Mouse (Mus musculus): ENCODE data around the gene Dlgap4.

Dlgap4 gene

GRCm38 (mm10) chr2:156705473-156705872 is 92.0 kb downstream of the Dlgap4 start:
- in situ Hi-C loops (cut with MboI, MseI), result no loop called here

DNA sequence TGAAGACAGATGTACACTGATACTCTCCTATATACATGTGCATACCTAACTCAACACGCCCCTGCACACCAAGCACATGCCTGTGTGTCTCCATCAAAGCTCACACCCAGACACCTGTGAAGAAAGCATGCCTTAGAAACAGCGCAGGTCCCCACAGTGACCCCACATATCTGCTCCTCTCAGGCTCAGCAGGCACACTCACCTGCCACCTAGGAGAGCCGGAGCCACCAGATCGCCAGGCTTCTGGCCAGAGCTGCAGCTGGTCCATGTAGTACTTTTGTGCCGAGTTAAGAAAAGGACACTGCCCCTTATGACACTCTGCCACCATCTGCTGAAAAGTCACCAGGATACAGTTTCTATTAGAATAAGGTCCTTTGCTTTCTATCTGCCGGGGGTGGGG is 103.2 kb downstream of the Dlgap4 start:
- in situ Hi-C loops (cut with MboI, MseI), result no loop called here

DNA sequence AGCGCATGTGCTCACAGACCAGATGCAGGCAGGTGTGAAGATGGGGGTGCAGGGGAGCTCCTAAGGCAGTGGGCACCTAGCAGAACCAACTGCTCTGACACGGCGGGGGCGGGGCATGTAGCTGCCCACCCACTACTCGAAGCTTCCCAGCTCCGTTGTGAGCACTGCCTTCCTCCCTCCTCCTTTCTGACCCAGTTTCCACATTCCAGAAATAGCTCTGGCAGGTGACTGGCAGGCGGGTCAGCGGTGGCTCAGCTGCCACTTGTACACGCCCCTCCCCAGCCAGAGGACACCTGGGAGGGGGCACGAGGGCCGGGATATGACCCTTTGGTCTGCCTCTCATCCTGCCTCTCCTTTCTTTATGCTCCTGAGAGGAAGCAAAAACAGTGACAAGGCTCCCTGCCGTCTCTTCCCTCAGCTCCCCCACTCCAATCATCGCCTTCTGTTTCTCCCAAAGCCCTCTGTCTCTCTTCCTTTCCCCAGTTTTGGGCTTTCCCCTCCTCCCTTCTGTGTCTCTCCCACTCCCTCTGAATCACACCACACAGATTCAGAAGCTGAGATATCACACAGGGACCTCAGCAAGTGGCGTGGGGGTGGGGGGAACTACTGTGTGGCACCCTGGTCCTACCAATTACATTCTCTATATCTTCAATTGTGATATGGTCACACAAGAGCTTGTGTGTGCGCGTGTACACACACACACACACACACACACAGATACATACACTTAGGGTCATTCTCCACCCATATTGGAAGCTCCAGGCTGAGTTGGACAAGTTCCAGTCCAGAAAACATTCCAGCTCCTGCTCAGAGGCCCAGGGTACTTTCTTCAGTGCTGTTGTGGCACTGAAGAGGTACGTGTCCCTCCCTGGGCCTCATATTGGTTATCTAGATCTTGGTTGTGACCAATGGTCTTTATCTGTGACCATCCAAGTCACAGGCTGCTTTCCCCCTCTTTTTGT is 104.1 kb downstream of the Dlgap4 start:
- in situ Hi-C loops (cut with MboI, MseI), result no loop called here

GRCm38 (mm10) chr2:156718793-156719192 is 105.3 kb downstream of the Dlgap4 start:
- in situ Hi-C loops (cut with MboI, MseI), result no loop called here

GRCm38 (mm10) chr2:156719549-156720312 is 106.2 kb downstream of the Dlgap4 start:
- in situ Hi-C loops (cut with MboI, MseI), result no loop called here

DNA sequence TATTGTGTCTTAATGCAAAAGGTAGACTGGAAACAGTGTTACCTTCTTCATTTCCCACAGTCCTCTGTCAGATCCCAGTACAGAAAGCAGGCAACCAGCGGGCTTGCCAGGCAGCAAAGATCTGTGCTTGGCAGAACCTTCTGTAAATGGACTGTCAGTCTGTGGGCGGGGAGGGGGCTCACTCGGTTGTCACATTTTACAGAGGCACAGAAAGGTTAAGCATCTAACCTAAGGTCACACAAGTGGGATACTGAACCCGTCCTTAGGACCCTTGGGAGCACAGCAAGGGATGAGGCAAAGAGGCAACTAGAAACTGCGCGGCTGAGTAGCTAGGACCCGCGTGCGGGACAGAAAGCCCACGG is 106.8 kb downstream of the Dlgap4 start:
- in situ Hi-C loops (cut with MboI, MseI), result no loop called here

GRCm38 (mm10) chr2:156720675-156721553 is 107.4 kb downstream of the Dlgap4 start:
- in situ Hi-C loops (cut with MboI, MseI), result no loop called here

- in situ Hi-C loops (cut with MboI, MseI), result no loop called here
Measured at GRCm38 (mm10) chr2:156721554-156722070, 108.1 kb downstream of the Dlgap4 start.

- in situ Hi-C loops (cut with MboI, MseI), result no loop called here
Measured at GRCm38 (mm10) chr2:156722071-156722575, 108.6 kb downstream of the Dlgap4 start.

DNA sequence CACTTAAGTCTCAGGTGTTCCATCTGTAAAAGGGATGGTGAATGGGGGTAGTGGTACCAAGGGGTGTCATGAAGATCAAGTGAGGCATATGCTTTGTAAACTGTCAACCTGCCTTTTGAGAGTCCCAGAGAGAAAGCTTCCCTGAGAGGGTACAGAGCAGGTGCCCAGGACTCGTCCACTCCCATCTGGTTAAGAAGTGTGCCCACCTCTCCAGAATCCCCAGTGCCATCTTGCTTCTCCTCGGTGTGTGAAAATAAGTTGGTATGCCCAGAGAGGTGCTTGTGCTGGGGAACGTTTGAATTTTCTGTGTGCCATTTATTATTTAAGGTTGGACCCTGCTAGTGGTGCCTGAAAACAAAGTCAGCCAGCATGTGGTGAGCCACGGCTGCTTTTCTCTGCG is 109.2 kb downstream of the Dlgap4 start:
- in situ Hi-C loops (cut with MboI, MseI), result no loop called here

DNA sequence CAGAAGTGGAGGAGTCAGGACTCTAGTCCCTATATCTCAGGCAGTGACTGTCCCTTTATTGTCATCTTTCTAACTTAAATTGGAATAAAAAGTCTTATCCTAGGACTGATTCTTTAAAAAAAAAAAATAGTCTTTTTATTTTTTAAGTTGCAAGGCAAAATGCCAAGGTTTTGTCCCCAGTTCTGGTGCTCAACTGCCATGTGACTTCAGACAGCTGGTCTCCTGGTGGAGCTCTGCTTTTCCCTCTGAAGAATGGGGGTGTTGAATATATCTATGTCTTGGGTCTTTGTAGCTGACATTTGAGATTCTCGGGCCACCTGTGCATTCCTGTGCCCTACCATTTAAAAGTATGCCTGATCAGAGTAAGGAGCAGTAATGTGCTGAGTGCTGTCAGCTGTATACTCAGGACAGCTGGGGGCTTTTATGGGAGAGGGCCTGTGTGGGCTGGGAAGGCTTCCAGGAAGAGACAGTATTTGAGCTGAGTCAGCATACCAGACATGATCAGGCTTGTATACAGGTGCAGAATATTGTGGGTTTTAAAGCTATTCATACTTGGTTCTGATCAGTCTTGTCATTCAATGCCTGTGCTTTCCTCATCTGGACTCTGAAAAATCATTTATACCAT is 110.5 kb downstream of the Dlgap4 start:
- in situ Hi-C loops (cut with MboI, MseI), result no loop called here

GRCm38 (mm10) chr2:156724871-156725270 is 111.4 kb downstream of the Dlgap4 start:
- in situ Hi-C loops (cut with MboI, MseI), result no loop called here

GRCm38 (mm10) chr2:156726344-156726743 is 112.8 kb downstream of the Dlgap4 start:
- in situ Hi-C loops (cut with MboI, MseI), result no loop called here

DNA sequence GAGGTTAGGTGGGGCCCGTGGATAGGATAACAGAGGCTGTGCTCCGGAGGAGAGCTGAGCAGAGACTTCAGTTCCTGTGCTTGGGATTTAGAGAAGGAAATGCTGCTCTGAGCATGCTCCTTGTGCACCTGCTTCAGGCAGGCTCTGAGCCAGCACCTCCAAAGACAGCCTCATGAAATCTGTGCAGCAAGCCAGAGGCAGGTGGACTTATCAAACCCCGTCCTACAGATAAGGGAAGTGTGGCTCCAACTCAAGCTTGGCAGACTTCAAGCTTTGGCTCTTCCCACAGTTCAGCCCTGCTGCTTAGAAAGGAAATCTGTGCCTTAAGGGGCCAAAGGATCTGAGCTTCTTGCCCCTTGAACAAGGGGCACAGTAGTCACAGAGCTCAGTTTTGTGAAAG is 113.4 kb downstream of the Dlgap4 start:
- in situ Hi-C loops (cut with MboI, MseI), result no loop called here

DNA sequence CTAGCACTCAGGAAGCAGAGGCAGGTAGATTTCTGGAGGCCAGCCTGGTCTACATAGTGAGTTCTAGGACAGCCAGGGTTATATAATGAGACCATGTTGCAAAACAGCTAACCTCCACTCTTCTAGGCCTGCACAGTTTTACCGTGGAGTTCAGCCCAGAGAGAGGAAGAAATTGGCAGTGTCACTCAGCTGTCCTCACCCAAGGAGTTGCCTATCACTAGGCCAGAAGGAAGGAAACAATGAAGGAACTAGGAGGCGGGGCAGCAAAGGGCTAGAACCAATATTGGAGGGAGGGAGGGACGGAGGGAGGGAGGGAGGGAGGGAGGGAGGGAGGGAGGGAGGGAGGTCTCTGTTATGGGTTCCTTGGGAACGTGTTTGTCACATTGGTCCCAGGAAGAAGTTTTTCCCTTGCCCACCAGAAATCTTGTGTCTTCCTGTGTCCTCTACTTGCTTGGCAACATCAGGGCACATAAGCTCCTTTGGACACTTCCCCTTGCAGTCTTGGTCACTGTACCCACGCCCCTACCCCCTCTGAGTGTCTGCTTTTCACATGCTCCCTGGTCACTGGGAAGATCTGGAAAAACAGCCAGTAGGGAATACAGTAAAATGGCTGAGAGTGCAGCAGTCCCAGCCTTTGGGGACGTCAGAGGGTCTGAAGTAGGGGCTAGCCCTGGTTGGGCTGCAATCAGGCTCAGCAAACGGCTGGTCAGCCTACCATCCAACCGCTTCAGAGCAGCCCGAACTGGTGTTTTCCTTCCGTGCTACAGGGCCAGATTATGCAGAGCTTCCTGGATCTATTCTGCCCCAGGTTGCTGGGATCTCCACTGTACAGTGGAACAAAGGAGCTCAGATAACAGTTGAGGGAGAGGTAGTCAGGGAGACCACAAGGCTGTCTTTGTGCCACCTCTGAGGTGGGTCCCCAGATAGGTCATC is 116.3 kb downstream of the Dlgap4 start:
- in situ Hi-C loops (cut with MboI, MseI), result no loop called here

DNA sequence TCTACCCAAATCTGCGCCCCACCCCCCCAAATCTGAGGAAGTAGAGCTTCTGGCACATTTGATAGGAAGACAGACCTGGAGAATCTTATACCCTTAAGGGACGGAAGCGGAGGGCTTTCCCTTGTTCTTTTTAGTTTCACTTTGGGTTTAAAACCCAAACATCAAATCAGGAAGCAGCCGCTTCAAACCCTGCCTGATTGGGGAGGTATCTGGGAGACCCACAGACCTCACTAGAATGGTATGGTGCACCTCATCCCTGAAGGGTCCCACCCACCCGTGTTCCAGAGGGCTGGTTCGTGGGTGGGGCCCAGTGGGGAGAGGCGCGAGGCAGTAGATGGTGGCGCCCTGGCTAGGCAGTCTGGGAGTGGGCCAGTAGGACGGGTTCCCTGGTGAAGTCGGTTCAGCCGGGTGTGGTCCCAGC is 117.0 kb downstream of the Dlgap4 start:
- in situ Hi-C loops (cut with MboI, MseI), result no loop called here

DNA sequence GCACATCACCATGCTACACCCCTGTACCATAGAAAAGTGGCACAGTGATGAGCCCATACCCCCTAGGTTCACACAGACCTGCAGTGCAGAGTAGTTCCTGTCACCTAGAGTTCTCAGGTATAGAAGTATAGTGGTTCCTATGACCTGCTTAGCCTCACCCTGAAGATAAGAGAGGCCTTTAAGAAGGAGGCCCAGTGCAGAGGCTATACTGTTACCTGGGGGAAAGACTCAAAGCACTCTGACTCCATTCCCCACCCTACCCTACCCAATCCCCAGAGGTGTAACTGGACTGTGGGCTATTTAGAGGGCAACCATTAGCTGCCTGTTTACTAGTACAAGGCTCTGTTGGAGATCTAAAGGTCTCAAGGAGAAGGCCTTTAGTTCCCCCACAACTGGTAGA is 118.1 kb downstream of the Dlgap4 start:
- in situ Hi-C loops (cut with MboI, MseI), result no loop called here

- in situ Hi-C loops (cut with MboI, MseI), result no loop called here
Measured at GRCm38 (mm10) chr2:156732109-156732508, 118.6 kb downstream of the Dlgap4 start.

GRCm38 (mm10) chr2:156735761-156736335 is 122.3 kb downstream of the Dlgap4 start:
- in situ Hi-C loops (cut with MboI, MseI), result no loop called here

Data from T-helper 1 cell (primary cell).